Mouse (Mus musculus) layer of hippocampus, postnatal 36 days (tissue): ENCODE data around the gene Igsf6. TPM values are rescaled to one million over a fixed set of nuclear protein-coding genes. Genes with fewer than 3 reads are reported as not detected.

Source experiments
- DNase-seq, 2 experiments: peaks; one replicate each; pipeline ENCODE4 v3.0.0; 2022
- total RNA-seq, 2 experiments: library from RNA; stranded (reverse); gene quantifications; 2 replicates each; pipeline ENCODE4 v1.2.3; 2021

The Igsf6 gene
- under 1 TPM in 1 of 2 experiments, not detected in 1; 0.20 TPM for total RNA-seq

DNA sequence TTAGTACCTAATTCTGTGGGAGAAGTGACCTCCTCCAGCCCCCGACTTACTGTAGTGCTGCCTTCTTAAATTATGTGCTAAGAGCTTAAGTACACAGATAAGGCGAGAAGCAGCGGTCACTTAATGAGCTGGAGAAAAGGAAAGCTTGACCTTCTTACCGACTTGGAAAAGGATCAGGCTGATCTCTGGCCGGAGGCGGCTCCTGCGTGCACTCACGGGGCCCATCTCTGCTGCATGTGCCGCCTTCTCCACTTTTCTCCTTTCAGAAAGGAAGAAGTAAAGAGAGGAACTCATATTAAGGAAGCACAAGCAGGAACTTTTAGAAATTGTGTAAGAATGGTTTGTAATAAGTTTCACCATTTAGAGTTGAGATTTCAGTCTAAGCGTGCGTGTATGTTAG, at the start of gene Igsf6:
Gene Igsf6 (minus strand): TSS at position 292 of the 400 bp plus-strand sequence.
- no peak for DNase-seq

DNA sequence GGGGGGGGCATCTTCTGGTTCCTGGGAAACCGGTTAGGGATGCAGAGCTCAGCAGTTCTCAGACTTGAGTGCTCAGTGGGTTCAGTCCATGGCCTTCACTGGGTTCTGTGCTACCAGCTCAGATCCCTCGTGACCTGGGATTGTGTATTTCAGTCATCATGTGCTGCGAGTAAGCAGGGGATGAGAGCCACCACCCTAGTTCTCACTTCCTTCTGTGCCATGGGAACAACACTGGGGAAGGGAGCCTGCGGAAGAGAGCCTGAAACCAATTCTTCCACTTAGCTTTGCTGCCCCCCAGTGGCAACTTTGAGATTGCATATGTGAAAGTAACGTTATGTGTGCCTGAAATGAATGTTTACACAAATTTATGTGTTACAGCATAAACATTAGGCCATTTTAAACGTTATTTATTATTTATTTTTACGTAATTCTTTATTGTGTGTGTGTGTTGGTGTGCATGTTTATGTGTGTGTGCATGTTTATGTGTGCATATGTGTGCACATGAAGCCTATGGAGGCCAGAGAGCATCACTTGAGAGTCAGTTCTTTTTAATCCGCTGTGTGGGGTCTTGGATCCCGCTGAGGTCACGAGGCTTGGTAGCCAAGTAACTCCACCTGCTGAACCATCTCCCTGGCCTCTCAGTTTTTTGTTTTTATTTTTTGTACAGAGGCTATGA, 45.9 kb upstream of the Igsf6 start:
- peak; percentile 68 to 84 for DNase-seq

DNA sequence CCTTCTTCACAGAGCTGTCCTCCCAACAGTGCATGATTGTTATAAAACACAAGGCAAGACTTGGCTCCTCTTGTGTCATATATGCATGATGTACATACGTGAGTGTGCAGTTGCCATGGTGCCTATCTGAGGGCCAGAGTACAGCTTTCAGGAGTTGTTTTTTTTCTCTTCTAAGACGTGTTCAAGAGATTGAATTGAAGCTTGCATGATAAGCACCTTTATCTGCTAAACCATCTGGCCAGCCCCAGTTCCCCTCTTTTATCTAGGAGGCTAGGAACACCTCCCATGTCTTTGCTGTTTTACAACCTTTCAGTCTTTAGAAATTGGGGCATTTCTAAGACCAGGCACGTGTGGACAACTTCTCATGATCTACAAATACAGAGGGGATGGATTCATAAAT, 37.4 kb upstream of the Igsf6 start:
- DNase-seq = no peak

DNA sequence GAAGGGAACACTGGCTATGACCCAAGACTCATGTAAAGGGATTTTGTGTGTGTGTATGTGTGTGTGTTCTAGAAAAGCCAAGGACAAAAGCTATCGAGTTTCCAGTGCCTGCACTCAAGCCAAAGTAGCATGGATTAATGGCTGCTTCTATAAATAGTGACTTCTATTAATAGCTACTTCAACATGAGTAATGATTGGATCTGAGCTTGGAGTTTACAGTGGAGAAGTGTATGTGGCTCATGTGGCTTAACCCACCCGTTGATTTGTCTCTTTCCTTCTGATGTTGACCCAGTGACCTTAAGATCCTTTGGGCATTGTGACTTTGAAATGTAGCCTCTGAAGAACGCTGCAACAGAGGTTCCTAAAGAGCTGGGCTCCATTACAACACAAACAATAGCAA, 36.9 kb upstream of the Igsf6 start:
- DNase-seq = no peak

DNA sequence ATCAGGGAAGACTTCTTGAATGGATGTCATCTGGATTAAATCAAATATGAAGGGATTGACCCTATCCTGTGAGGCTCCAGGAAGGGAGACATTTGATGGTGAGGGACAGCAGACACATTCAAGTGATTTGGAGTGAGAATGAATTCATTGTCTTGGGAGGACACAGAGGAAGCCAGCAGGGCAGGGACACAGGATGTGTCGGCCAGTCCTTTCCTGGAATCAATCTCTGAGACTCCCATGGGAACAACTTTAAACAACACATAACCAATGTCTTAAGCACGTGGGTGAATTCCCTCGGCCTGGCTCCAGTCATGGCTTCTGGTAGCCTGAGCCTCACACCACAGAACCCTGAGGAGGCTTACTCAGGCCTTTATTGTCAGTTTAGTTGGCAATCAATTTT, 33.5 kb upstream of the Igsf6 start:
- no peak for DNase-seq

DNA sequence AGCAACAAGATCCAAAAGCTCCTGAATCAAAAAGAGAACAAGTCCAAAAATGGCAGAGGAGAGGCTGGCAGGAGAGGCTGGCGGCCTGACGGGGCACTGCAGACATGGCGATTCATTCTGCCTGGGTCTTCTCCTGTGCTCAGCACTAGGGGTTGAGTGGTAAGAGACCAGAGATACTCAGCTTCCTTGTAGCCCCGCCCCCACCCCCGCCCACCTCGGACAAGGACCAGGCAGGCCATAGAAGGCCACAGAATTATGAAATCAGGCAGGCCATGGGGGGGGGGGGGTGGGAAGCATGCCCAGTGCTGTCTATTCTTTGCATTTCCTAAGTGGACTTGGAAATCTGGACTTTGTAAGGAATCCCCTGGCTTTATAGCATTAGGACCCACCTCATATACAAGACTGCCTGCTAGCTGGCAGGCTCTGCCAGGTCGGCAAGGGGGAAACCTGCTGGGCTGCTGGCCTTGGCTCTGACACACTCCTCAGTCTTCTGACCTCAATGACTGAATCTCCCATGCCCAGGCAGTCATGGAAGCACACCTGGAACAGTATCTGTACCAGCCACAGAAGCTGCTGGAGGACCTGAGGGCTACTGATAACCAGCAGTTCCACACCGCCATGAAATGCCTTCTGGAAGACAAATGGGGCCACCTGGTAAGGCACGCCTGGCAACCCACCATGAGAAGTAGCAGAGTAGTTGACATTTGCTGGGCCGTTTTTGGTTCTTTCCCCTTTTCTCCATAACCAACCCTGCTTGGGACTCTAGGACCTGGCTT, 24.4 kb upstream of the Igsf6 start:
- no peak for DNase-seq

DNA sequence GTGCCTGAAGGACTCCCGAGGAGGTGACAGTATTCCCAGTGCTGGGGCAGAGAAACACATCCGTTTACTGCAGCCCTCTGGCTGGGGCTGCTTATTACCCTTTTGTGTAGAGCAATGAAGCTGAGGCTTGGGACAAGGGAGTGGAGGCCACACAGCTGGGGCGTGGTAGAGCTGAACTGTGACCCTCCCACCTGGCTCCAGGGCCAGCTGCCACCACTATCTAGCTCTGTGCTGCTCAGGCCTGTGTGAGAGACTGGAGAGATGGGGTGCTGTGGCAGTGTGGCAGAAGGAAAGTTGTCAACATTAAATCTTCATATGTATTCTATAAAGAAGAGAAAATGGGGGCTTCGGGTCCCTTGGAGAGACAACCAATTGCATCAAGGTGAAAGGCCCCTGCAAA, 18.7 kb upstream of the Igsf6 start:
- no peak for DNase-seq

DNA sequence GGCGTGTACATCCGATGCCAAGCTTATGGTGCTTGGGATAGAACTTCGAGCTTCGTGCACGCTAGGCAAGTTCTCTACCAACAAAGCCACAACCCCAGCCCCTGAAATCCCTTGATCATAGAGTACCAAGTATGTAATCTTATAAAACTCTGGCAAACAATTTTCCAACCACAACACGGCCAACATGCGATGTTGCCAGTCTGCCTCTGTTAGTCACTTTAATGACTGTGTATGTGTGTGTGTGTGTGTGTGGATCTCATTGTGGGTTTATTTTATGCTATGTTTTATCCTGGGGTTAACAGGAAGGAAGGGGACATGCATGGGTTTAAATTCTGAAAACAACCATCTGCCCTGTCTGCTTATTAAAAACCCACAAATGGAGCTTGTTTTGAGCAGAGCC, 16.4 kb upstream of the Igsf6 start:
- no peak for DNase-seq

DNA sequence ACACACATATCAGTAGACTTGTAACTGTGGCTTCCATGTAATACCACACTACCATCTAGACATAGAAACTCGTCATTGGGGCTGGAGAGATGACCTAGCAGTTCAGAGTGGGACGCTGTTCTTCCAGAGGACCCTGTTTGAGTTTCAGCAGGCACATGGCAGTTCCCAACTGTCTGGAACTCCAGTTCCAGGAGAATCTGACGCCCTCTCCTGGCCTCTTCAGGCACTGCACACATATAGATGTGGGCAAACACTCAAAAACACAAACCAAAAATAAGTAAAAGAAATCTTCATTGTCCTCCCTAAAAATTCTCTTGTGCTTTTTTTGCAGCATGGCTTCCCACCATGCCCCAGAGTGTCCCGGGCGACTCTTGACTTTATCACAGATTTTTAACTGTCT, 14.4 kb upstream of the Igsf6 start:
- no peak for DNase-seq

DNA sequence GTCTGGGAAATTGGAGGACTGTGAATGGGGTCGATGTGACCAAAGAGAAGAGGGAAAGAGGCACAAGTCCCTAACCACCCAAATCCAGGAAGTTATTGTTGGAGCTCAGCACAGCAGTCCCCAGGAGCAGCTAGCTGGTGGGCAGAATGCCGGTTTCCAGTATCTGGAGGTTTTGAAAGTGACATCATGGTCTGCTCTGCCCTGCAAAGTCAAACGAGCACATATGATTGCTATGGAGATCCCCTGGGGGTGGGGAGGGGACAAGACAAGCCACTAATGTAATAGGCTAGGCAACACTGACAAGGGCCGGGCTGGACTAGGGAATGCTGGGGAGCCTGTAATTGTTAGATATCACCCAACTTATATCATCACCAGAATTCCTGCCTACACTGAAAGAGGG, 11.1 kb upstream of the Igsf6 start:
- DNase-seq = no peak

DNA sequence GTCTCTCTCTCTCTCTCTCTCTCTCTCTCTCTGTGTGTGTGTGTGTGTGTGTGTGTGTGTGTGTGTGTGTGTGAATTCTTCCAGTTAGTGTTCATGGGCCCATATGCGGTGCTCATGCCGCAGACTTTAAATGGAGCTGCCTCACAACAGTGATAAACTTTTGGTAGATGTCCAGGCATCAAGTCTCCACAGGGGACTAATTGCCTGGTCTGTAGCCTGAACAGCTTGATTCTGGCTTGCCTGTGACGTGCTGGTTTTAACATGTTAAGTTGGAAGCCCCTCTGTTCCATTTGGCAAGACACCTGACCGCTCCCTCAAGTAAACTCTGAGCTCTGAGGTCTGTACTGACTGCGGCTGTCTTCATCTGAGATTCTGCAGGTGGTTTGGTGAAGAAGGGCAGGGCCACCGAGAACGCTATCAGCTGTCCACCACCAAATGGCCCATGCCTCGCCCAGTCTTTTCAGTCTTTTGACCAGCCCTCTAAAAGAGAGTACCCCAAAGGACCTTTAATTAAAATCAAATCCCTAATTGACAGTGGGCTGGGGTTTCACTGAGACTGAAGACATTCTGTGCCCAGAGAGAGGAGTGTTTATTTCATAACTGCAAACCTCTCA, 10.6 kb upstream of the Igsf6 start:
- no peak for DNase-seq

DNA sequence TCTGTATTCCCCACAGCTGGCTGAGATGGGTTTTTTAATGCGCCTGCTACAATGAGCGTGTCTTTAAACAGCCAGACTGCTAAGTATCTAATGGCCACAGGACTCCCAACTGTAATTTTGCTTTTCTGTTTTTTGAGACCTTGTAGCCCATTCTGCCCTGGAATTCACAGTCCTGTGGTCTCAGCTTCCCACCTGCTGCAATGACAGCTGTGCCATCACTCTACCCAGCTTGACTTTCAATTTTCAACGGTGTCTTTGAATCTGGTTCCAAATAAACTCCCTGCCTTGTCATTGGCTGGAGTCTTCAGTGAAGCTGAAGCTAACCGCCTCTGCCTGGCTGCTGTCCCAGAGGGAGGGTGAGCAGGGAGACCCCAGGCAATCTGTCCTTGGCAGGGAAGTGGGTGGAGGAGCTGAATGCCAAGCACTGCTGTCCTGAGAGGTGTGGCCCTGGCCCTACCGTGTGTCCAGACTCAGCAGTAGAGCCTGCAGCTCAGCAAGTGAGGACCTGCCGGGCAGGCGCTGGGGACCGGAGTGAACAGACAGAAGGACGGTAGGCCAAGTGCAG, 8.7 kb upstream of the Igsf6 start:
- no peak for DNase-seq

DNA sequence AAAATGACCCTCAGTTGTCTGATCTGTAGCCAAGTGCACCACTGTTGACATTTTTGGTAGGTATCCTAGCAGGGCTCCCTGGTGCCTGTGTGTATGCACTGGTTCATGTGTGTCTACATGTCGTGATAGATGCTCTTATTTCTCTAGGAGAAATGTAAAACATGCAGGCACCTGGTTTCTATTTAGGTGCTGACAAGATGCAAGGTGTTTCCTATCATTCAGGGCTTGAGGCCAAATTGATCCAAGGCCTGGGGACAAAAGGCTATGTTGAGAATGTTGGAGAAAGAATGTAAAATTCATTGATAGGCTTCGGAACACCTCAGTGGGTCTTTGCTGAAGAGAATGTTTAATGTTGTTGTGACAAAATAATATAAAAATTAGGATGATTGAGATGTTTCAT, 7.4 kb upstream of the Igsf6 start:
- no peak for DNase-seq

DNA sequence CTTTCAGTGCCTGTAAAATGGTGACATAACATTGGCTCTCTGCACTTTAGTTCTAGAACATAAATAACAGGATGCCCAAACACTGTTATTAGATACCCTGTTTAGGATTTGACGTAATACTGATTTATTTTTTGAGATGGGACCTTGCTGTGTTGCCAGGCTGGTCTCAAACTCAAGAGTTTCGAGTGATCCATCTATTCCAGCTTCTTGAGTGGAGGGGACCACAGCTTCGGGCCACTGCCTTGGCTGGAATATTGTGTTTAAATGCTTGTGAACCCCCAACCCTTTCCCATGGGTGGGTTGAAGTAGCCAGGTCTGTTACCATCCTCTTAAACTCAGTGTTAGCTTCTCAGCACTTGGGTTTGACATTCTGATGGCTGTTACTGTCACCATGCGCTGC, 7.0 kb upstream of the Igsf6 start, which contains the start of gene Otoa:
Gene Otoa (plus strand): TSS at position 301 of the 400 bp plus-strand sequence.
- DNase-seq = no peak

DNA sequence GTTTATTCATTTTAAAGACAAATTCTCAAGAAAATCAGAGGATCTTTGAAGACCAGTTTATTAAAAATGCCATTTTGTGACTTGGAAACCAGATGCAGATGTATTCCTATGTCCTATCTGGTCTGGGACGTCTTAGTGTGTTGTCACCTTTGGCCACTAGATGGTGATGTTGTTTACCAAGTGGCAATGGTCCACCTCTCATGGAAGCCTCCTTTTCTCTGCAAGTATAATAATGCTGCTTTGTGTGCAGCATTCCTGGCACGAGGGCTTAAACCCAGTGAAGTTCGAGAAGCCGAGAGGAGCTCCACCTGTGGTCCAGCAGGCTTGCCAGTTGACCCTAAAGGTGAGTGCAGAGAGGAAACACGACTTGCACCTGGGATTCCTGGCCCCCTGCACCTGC, 3.5 kb upstream of the Igsf6 start:
- peak; percentile 41 to 66 for DNase-seq

DNA sequence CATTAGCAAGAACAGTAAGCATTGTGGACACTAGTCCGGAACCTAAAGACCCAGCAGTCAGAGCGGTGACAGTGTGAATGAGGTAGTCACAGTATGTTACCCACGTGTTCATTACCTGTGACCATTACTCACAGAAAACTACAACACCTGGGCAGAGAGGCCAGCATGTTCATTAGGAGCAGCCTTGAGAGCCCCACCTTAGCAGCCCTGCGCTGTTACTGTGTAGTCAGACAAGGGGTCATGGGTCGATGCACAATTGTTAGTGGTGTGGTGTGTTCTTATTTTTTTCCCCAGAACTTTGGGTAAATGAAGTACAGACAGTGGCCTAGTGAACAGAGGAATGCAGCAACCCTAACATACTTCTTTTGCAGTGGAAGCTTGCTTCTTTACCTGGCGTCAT, 2.9 kb upstream of the Igsf6 start:
- no peak for DNase-seq

DNA sequence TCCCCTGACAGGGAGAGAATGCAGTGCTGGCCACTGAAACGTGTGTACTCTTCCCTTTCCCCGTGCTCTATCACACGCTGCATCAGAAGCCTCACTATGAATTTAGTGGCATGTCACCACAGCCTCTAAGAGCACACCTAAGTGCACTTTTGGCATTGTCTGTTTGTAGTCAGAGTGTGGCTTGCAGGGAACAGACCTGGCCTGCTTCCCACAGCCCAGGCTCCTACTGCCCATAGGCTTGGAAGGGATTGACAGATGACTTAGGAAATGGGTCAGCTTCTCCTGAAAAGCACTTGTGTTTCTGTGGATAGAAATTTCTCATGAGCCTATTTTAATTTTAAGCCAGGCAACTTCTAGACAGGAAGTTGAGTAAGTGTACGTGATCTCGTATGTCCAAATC, 1.0 kb upstream of the Igsf6 start:
- no peak for DNase-seq

DNA sequence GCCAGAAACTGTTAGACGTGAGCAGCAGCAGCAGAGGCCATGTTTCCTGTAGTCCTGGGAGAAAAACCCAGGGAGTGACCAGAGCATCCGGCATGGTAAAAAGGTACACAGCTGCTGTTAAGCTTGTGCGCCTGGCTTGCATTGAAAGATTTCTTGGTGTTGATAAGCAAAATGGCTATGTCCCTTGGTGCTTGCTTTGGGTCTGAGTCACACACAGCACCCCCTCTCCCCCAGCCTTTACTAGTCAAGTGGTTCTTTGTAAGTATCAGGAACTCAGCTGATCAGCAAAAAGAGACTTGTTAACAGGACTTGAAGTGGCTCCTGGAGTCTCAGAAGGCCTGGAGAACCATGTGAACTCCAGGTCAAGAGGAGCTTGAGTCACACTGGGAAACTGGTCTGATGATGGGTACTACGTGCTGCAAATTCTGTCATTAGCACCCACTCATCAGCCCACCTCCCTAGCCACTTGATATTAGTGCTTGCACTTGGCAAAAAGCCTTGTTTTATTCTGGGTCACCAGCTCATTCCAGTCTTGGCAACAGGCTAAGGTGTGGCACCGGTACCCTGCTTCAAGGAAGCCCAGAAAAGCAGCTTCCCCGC, 529 bp upstream of the Igsf6 start:
- DNase-seq = no peak

DNA sequence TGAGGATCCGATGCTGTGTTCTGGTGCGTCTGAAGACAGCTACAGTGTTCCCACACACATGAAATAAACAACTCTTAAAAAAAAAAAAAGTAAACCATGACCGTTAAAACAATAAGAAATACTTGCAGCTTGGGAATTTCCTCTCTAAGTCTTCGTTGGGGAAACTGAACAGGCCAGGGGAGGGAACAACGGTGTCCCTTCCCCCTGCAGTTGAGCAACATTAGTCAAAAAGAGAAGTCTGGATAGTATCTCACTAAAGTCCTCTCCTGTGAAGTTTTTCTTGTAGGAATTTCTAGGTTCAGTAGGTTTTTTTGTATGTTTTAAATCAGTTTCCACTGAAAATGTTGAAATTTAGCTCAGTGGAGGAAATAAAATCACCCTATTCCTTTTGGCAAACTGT, 1.9 kb downstream of the Igsf6 start:
- DNase-seq = no peak

DNA sequence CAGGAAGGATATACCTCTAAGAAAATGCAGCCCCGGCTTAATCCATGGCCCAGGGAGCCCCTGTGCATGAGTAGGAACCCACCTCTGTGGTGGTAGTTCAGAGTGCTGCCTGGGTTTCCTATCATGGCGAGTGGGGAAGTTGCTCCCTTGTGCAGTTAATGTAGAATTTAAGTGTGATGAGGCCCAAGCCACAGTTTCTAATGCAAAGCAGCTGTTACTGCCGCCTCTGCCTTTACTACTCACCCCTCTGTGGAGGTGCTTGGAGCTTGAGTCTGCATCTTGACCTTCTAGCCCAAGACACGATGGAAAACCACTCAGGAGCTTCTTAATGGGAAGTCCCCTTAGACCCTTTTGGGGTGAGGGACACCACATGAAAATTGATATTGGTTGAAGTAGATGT, 3.1 kb downstream of the Igsf6 start:
- DNase-seq = no peak

DNA sequence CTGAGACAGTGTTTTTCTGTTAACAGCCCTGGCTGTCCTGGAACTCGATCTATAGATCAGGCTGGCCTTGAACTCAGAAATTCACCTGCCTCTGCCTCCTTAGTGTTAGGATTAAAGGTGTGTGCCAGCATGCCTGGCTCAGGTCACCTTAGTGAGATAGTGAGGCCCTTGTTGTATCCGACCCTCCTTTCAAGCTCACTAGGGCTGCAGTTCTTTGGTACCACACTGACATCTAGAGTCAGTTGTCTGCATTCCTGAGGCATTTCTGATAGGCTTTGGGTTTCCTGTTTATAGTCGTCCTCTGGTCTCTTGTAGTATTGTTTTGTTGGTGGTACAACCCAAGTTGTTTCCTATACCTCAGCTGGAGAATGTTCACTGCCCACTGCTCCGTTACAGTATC, 10.1 kb downstream of the Igsf6 start:
- DNase-seq = peak in 1 of 2 experiments; percentile 23

DNA sequence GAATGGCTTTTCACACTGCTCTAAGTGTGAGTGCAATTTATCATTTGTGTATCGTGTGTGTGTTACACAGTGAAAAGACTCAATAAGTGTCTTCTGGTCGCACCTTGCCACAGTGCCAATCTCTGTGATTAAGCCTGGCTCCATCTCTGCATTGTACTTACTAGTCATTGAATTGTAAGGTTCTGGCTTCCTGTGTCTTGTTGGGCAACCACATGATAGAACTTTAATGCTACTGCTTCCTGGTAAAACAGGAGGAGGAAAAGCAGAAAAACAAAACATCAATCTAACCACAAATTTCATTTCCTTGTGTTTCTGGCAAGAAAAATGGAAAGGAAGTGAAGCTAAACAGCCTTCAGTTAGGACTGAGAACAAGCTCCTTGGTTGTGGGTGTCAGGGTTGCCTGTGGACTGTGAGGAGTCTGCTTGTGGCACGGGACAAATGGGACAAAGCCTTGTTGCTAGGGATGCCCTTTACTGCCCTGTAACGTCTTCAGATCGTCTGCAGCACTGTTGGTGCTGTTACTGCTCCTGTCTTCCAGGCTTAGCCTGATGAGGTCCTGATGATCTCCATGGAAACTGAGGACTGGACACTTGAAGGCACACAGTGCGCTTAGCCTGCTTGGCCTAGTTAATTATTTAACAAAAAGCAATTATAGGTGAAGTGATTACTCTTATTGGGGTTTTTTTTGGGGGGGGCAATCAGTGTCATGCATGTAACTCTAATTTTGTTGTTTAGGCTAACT, 14.7 kb downstream of the Igsf6 start:
- DNase-seq = no peak
